Mouse (Mus musculus) liver, adult 2 months (tissue): ENCODE results near the gene Gaa. TPM values are rescaled to one million over a fixed set of nuclear protein-coding genes. Genes with fewer than 3 reads are reported as not detected.

Experiments
- DNase-seq: peaks from one replicate; pipeline ENCODE4 v3.0.0-alpha.2; 2011; ENCODE audit warnings: low read depth, low spot score; ENCODE audit errors: extremely low read depth
- H3K27ac ChIP-seq: fragments of 200-500 bp; replicated peaks from 2 replicates; pipeline ENCODE4 v1.5.1; 2012; ENCODE audit warnings: low read depth, mild to moderate bottlenecking, control low read depth, inconsistent platforms, low read length; ENCODE audit not compliant: insufficient read depth
- H3K27me3 ChIP-seq: fragments of 200-500 bp; 2 replicates; pipeline ENCODE4 v1.6.1; 2012; ENCODE audit warnings: mild to moderate bottlenecking, moderate library complexity, low read length, inconsistent platforms; ENCODE audit not compliant: control insufficient read depth, insufficient read depth
- H3K36me3 ChIP-seq: fragments of 200-500 bp; 2 replicates; pipeline ENCODE4 v1.6.1; 2012; ENCODE audit warnings: low read length, inconsistent platforms; ENCODE audit not compliant: control insufficient read depth, insufficient read depth
- H3K4me1 ChIP-seq: fragments of 200-500 bp; 2 replicates; pipeline ENCODE4 v1.6.1; 2011; ENCODE audit warnings: low read length; ENCODE audit not compliant: control insufficient read depth, insufficient read depth
- H3K4me3 ChIP-seq: fragments of 200-500 bp; 2 replicates; pipeline ENCODE4 v1.5.1; 2011; ENCODE audit warnings: low read depth, mild to moderate bottlenecking, control low read depth, low read length, moderate library complexity; ENCODE audit not compliant: insufficient read depth
- H3K79me2 ChIP-seq: fragments of 200-500 bp; 2 replicates; pipeline ENCODE4 v1.6.1; 2012; ENCODE audit warnings: inconsistent platforms, mild to moderate bottlenecking, low read length, moderate library complexity; ENCODE audit not compliant: control insufficient read depth, insufficient read depth
- H3K9ac ChIP-seq: fragments of 200-500 bp; 2 replicates; pipeline ENCODE4 v1.6.1; 2012; ENCODE audit warnings: low read depth, mild to moderate bottlenecking, control low read depth, inconsistent platforms, low read length
- CTCF ChIP-seq: fragments of 200-500 bp; IDR thresholded peaks from 2 replicates; pipeline ENCODE4 v1.5.1; 2011; ENCODE audit warnings: low read depth, low read length, control low read depth
- POLR2A ChIP-seq: fragments of 200-500 bp; IDR thresholded peaks from 2 replicates; pipeline ENCODE4 v1.6.1; 2011; ENCODE audit warnings: low read length, control low read depth; ENCODE audit not compliant: insufficient read depth; ENCODE audit errors: extremely low read depth
- WGBS: fragments of 180-500 bp; shearing (Covaris S2); methylation state at CpG from one replicate; pipeline ENCODE4 v1.1.7; 2018; 5-methylcytosine and 5-hydroxymethylcytosine counted together
- polyA plus RNA-seq: library from polyadenylated mRNA; depleted of rRNA; stranded (reverse); fragments of >200 nt; gene quantifications from 2 replicates; pipeline ENCODE4 v1.2.3, GENCODE M21; 2012
- total RNA-seq: library from RNA; depleted of rRNA; stranded (reverse); fragments of >200 nt; gene quantifications from 2 replicates; pipeline ENCODE4 v1.2.3, GENCODE M21; 2014

The Gaa gene
- total and polyA plus RNA-seq, 2 experiments: 22.4 to 119 TPM

DNA sequence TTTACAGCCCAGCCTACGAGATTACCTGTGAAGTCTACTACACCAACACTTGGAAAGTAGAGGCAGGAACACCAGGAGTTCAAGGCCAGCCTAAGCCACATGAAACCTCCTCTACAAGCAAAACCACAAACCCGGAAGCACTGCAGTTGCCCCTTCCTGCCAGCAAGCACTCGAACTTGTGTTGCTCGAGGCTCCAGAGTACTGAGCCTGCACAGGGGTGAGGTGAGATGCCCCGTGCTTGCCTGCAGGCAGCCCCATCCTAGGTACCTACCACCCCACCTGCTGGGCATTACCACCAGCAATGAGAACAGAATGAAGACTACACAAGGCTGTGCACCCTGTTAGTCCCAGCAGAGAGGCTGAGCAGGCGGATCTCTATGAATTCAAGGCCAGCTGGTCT is 30.3 kb downstream of the Gaa start:
- Histone ChIP-seq H3K79me2 (peaks cover 14% of the 10 kb centered on the region; the same call in 1 of the 2 replicates), H3K27me3 (no peaks in the 10 kb centered on the region), H3K27ac (no peak overlapping the region), H3K4me3 (no peak overlapping the region), H3K9ac (0 out of 2 replicates have a peak overlapping the region, but pooled peaks have one; percentile 3), H3K4me1 (peaks cover 3% of the 10 kb centered on the region), H3K36me3 (peaks cover 36% of the 10 kb centered on the region)
- DNase-seq: no peak
- no peak for TF ChIP-seq CTCF
- 72% methylated on average over 6 of the region's 6 CpGs for WGBS

- Histone ChIP-seq H3K36me3 (peaks cover 27% of the 10 kb centered on the region), H3K9ac (peak overlapping the region; percentile 88), H3K27me3 (no peaks in the 10 kb centered on the region), H3K27ac (no peak overlapping the region), H3K4me1 (peaks cover 3% of the 10 kb centered on the region), H3K4me3 (peak overlapping the region; percentile 90), H3K79me2 (peaks cover 14% of the 10 kb centered on the region; the same call in 1 of the 2 replicates)
- WGBS: 7% methylated on average over 7 of the region's 7 CpGs
- DNase-seq: no peak
- no peak for TF ChIP-seq POLR2A
- TF ChIP-seq CTCF: no peak
These were observed 31.2 kb downstream of the Gaa start for GRCm38 (mm10) chr11:119298917-119299316.

DNA sequence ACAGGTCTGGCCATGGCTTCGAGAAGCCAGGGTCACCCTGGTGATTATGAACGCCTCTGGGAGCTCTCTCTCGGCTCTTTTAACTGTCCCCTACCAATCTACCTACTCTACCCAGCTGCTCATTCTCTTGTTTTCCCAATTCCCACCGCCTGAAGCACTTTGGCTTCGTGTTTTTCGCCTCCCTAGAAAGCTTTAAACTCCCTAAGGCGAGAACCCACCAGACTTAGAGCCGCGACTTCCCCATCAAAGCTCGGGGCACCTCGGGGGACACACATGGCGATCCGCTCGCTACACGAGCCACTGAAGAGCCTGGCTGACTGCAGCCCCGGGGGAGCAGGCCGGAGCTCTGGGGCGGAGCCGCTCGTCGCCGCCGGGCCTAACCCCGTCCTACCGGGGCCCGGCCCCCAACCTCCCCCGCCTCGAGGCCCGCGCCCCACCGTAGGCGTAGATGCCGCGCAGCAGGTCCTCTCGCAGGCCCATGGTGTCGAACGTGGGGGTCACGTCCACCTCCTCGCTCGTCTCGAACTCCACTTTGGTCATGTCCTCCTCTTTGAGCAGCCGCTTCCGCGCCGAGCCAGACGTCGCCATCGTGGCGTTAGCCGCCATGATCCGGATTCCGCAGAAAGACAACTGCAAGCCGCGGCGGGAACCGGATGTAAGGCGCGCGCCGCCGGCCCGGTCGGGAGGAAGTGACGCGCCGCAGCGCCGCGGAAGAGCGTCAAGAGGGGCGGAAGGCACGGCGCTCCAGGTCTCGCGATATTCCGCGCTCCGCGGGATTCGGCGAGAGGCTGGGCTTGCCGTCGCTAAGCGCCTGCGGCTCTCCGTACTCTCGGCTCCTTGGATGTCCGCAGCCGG is 31.9 kb downstream of the Gaa start, which contains the start of gene Eif4a3:
TSS of gene Eif4a3 (minus strand) at position 699 of the 855 bp plus-strand sequence.
- Histone ChIP-seq H3K9ac (peak within 1 kb of the TSS; percentile 88), H3K4me1 (peaks cover 3% of the 10 kb centered on the region), H3K79me2 (peaks cover 14% of the 10 kb centered on the region; the same call in 1 of the 2 replicates), H3K27me3 (no peaks in the 10 kb centered on the region), H3K27ac (peak within 1 kb of the TSS; percentile 21), H3K36me3 (peaks cover 21% of the 10 kb centered on the region), H3K4me3 (peak within 1 kb of the TSS; percentile 90)
- under 1% methylated on average over 89 of the region's 89 CpGs for WGBS
- DNase-seq: peak; percentile 81
- TF ChIP-seq POLR2A (peak; percentile 50), CTCF (no peak)

- H3K4me3 ChIP-seq: peak overlapping the region; percentile 90
- peaks cover 3% of the 10 kb centered on the region for H3K4me1 ChIP-seq
- TF ChIP-seq POLR2A: no peak
- no peak overlapping the region for H3K27ac ChIP-seq
- peak overlapping the region; percentile 76 for H3K9ac ChIP-seq
- DNase-seq: no peak
- 2% methylated on average over 31 of the region's 31 CpGs for WGBS
- H3K27me3 ChIP-seq: no peaks in the 10 kb centered on the region
- peaks cover 15% of the 10 kb centered on the region for H3K36me3 ChIP-seq
- H3K79me2 ChIP-seq: peaks cover 14% of the 10 kb centered on the region; the same call in 1 of the 2 replicates
These were observed 32.7 kb downstream of the Gaa start for GRCm38 (mm10) chr11:119300246-119300935.

GRCm38 (mm10) chr11:119300986-119301385 is 33.3 kb downstream of the Gaa start:
- H3K4me1 ChIP-seq: peaks cover 3% of the 10 kb centered on the region
- H3K27ac ChIP-seq: no peak overlapping the region
- no peak for TF ChIP-seq CTCF
- no peak for TF ChIP-seq POLR2A
- no peaks in the 10 kb centered on the region for H3K27me3 ChIP-seq
- DNase-seq: no peak
- H3K79me2 ChIP-seq: peaks cover 14% of the 10 kb centered on the region; the same call in 1 of the 2 replicates
- peaks cover 12% of the 10 kb centered on the region for H3K36me3 ChIP-seq
- WGBS: 14% methylated on average over 2 of the region's 2 CpGs
- H3K4me3 ChIP-seq: no peak overlapping the region
- no peak overlapping the region for H3K9ac ChIP-seq
